21 mouse cellular contexts compared by ENCODE assay signal in genomic region chr13:85154746-85155145, GRCm38 (mm10). TPM values are rescaled to one million over a fixed set of nuclear protein-coding genes. Genes with fewer than 3 reads are reported as not detected.
DNase-seq lines count a peak whose midpoint lies in the region; ATAC-seq and TF ChIP-seq lines count a peak whose summit lies in the region.
"Had no signal": no experiment of that assay in that cellular context is flagged by ENCODE, and none has a peak within 500 bp of the region (broad histone marks: within the 10 kb centered on the region; RNA-seq: fewer than 3 reads in every experiment).

No protein-coding gene starts in this region.

- TF ChIP-seq CTCF in testis, adult 2 months (IDR thresholded peaks at IDR 0.05; ENCODE audit: control insufficient read depth, insufficient read depth, insufficient replicate concordance, low read depth, low read length), result no peak

- WGBS in midbrain, embryonic 12.5 days, result 74% methylated on average over 6 of the region's 6 CpGs
- WGBS in midbrain, embryonic 14.5 days, result 52% methylated on average over 6 of the region's 6 CpGs
- WGBS in neural tube, embryonic 13.5 days, result 50% methylated on average over 6 of the region's 6 CpGs

- H3K27ac ChIP-seq in midbrain, embryonic 12.5 days (replicated peaks), result no peak overlapping the region
- no peak overlapping the region for H3K27ac ChIP-seq in midbrain, embryonic 14.5 days (replicated peaks; ENCODE audit: low read depth, low read length)
- H3K27ac ChIP-seq in testis, adult 2 months (ENCODE audit: control insufficient read depth, insufficient read depth, low read depth, low read length), result no peak overlapping the region
- no peak overlapping the region for H3K27ac ChIP-seq in neural tube, embryonic 13.5 days (replicated peaks)
- H3K27ac ChIP-seq: forebrain, embryonic 10.5 days; forebrain, embryonic 13.5 days; heart, adult 2 months; hindbrain, embryonic 14.5 days; hindbrain, postnatal 0 days had no signal

- DNase-seq in midbrain, embryonic 14.5 days, result no peak
- no peak for DNase-seq in testis, postnatal 10 days (ENCODE audit: low spot score)
- DNase-seq in ovary, postnatal 36 days (ENCODE audit: low spot score), result no peak
- DNase-seq: adrenal gland, postnatal 10 days; adrenal gland, postnatal 36 days; cerebellum, adult 18-20 months; cerebellum, adult 9-10 months; cerebellum, postnatal 14 days; gastrocnemius, postnatal 10 days; gastrocnemius, postnatal 36 days; heart, adult 2 months had no signal

- no peak overlapping the region for H3K4me3 ChIP-seq in midbrain, embryonic 12.5 days
- no peak overlapping the region for H3K4me3 ChIP-seq in midbrain, embryonic 14.5 days (replicated peaks; ENCODE audit: low read depth, low read length)
- peak overlapping the region; percentile 83 for H3K4me3 ChIP-seq in testis, adult 2 months (ENCODE audit: control insufficient read depth, low read depth, low read length)
- no peak overlapping the region for H3K4me3 ChIP-seq in neural tube, embryonic 13.5 days
- H3K4me3 ChIP-seq: forebrain, embryonic 10.5 days; forebrain, embryonic 13.5 days; heart, adult 2 months had no signal

- no peaks in the 10 kb centered on the region for H3K4me1 ChIP-seq in midbrain, embryonic 12.5 days
- no peaks in the 10 kb centered on the region for H3K4me1 ChIP-seq in midbrain, embryonic 14.5 days (ENCODE audit: control insufficient read depth, insufficient read depth, low read length)
- H3K4me1 ChIP-seq in testis, adult 2 months (ENCODE audit: control insufficient read depth, insufficient read depth, low read length), result no peaks in the 10 kb centered on the region; the same call in 1 of the 2 replicates
- H3K4me1 ChIP-seq in neural tube, embryonic 13.5 days (replicated peaks), result no peaks in the 10 kb centered on the region
- H3K4me1 ChIP-seq: forebrain, embryonic 10.5 days; forebrain, embryonic 13.5 days had no signal

- H3K27me3 ChIP-seq in midbrain, embryonic 12.5 days, result no peaks in the 10 kb centered on the region
- no peaks in the 10 kb centered on the region for H3K27me3 ChIP-seq in midbrain, embryonic 14.5 days (ENCODE audit: control insufficient read depth, insufficient read depth, low read length)
- no peaks in the 10 kb centered on the region for H3K27me3 ChIP-seq in testis, adult 2 months (ENCODE audit: control insufficient read depth, insufficient read depth, low read length)
- H3K27me3 ChIP-seq in neural tube, embryonic 13.5 days, result no peaks in the 10 kb centered on the region
- H3K27me3 ChIP-seq: forebrain, embryonic 13.5 days had no signal

- H3K4me2 ChIP-seq in midbrain, embryonic 12.5 days (replicated peaks), result no peak overlapping the region
- H3K4me2 ChIP-seq in midbrain, embryonic 14.5 days (ENCODE audit: low read length), result no peak overlapping the region
- H3K4me2 ChIP-seq in neural tube, embryonic 13.5 days, result no peak overlapping the region
- H3K4me2 ChIP-seq: forebrain, embryonic 13.5 days; heart, embryonic 11.5 days; hindbrain, embryonic 14.5 days had no signal

- peak; percentile 20; the same call in 1 of the 2 replicates for TF ChIP-seq POLR2A in testis, adult 2 months (IDR thresholded peaks at IDR 0.05; ENCODE audit: control insufficient read depth, low read depth, low read length)

- H3K36me3 ChIP-seq in midbrain, embryonic 12.5 days, result no peaks in the 10 kb centered on the region
- H3K36me3 ChIP-seq in midbrain, embryonic 14.5 days (ENCODE audit: control insufficient read depth, insufficient read depth, low read length), result no peaks in the 10 kb centered on the region
- H3K36me3 ChIP-seq in testis, adult 2 months (ENCODE audit: control insufficient read depth, insufficient read depth, low read length), result no peaks in the 10 kb centered on the region
- H3K36me3 ChIP-seq in neural tube, embryonic 13.5 days, result no peaks in the 10 kb centered on the region
- H3K36me3 ChIP-seq: forebrain, embryonic 10.5 days had no signal

- no peaks in the 10 kb centered on the region for H3K9me3 ChIP-seq in midbrain, embryonic 12.5 days
- no peaks in the 10 kb centered on the region for H3K9me3 ChIP-seq in midbrain, embryonic 14.5 days (ENCODE audit: control insufficient read depth, low read length)
- H3K9me3 ChIP-seq in neural tube, embryonic 13.5 days, result no peaks in the 10 kb centered on the region
- H3K9me3 ChIP-seq: forebrain, embryonic 10.5 days had no signal

- ATAC-seq in midbrain, embryonic 12.5 days (ENCODE audit: low FRiP score, low read depth), result peak; percentile 44; the same call in 1 of the 2 replicates
- ATAC-seq in midbrain, embryonic 14.5 days (ENCODE audit: low FRiP score, low TSS enrichment), result no peak
- ATAC-seq in neural tube, embryonic 13.5 days (ENCODE audit: low read depth), result peak; percentile 40; the same call in 1 of the 2 replicates
- ATAC-seq: CD4-positive, CD25-positive, alpha-beta regulatory T cell, adult 4 months; forebrain, embryonic 13.5 days; forebrain, embryonic 16.5 days; hindbrain, postnatal 0 days had no signal

- no peak overlapping the region for H3K9ac ChIP-seq in midbrain, embryonic 12.5 days (replicated peaks)
- H3K9ac ChIP-seq in midbrain, embryonic 14.5 days (replicated peaks; ENCODE audit: low read length), result no peak overlapping the region
- no peak overlapping the region for H3K9ac ChIP-seq in neural tube, embryonic 13.5 days
- H3K9ac ChIP-seq: forebrain, embryonic 13.5 days; hindbrain, embryonic 14.5 days had no signal

RNA-seq across cellular contexts. Expression of gene Ccnh, which starts 34.5 kb away (rescaled TPM):
- 103 and 109 TPM in 2 replicates for polyA plus RNA-seq in midbrain, embryonic 12.5 days (2016; fragmentation: Nextera tagmentation; extraction: Ambion mirVana)
- 99.7 and 108 TPM in 2 replicates for polyA plus RNA-seq in midbrain, embryonic 14.5 days (2014; fragmentation: Nextera tagmentation; extraction: Ambion mirVana)
- 15.2 and 17.9 TPM in 2 replicates for polyA plus RNA-seq in testis, adult 2 months (2012; rRNA removed)
- polyA plus RNA-seq in neural tube, embryonic 13.5 days (2015; fragmentation: Nextera tagmentation; extraction: Ambion mirVana), result 94.7 and 103 TPM in 2 replicates
